Mouse (Mus musculus) frontal cortex, adult (tissue): ENCODE measurements around the gene Pnldc1.
A peak's percentile ranks its signal among the peaks of the same experiment; 100 is the strongest.

Experiments used
- ATAC-seq: cut with Nextera tagmentation; 2 replicates; pipeline ENCODE4 v1.9.2; 2017; ENCODE audit warnings: mild to moderate bottlenecking, moderate library complexity, mixed read lengths; ENCODE audit not compliant: low TSS enrichment

Pnldc1 gene

DNA sequence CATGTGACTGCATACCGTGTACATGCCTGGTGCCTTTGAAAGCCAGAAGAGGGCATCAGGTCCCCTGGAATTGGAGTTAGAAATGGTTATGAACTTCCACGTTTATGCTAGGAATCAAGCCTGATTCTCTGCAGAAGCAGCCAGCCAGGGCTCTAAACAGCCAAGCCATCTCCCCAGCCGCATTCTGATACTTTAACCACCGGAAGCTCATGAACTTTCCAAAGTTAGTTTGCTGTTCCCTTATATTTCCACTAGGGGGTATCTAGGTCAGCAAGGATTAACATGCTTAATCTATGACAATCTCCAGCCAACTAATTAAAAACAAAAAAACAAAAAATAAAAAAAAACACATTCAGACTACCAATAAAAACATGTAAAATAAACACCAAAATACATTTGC, 52.0 kb downstream of the Pnldc1 start:
- no peak for ATAC-seq

GRCm38 (mm10) chr17:12857395-12857794, 52.6 kb downstream of the Pnldc1 start:
- no peak for ATAC-seq

DNA sequence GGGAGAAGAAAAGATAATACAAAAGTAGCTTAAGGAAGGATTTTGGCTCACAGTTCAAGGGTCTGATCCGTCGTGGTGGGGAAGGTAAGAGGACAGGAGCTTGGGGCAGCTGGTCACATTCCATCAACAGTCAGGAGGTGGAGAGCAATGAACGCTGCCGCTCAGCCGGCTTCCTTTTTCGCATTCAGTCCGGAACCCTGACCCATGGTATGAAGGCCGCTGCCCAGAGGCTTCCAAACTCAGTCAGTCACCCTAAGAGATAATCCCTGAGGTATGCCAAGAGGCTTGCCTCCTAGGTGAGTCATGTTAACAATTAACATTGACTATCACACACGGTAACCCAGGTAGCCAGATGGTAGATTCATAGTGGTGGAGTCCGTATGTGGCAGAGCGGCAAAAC, 55.6 kb downstream of the Pnldc1 start:
- ATAC-seq = no peak

- ATAC-seq = no peak
Observed at GRCm38 (mm10) chr17:12853821-12854220, 56.2 kb downstream of the Pnldc1 start.

GRCm38 (mm10) chr17:12851689-12852088, 58.3 kb downstream of the Pnldc1 start:
- ATAC-seq = peak; percentile 62

- peak; percentile 71 for ATAC-seq
Observed at GRCm38 (mm10) chr17:12849778-12850382, 60.1 kb downstream of the Pnldc1 start.

DNA sequence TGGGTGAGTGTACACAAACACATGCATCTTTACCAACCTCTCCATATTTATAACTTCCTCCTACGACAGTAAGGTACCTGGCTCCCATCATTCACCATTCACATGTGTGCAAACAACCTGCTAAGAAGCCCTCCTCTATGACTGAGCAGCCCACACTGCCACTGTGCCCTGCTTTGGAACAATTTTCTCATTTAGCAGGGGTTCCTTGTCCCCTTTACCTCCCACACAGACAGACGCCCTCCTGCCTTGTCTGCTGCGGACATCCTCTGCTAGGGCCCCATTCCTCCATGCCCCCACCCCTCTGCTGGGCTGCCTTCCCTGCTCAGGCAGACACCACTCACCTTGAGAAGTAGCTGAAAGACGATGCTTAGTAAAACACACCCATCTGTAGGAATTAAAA, 62.3 kb downstream of the Pnldc1 start:
- ATAC-seq = no peak

GRCm38 (mm10) chr17:12846474-12846873, 63.6 kb downstream of the Pnldc1 start:
- peak; percentile 55; the same call in 1 of the 2 replicates for ATAC-seq

DNA sequence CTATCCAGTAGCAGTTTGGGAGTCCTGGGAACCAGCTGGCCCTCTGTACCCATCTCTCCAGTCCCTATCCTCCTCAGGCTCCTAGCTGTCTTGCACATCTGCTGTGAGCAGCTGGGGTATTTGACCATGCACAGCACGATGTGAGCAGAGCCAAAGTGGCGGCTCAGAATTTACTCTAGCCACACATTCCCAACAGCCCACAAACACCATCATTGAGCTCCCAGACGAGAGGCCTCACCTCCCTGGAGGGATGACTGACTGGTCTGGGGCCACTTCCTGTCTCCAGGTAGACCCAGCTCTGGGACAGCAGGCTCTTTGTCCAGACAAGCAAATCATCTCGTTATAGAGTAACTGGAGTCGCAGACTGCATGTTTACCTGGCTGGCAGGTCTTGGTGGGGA, 64.2 kb downstream of the Pnldc1 start:
- ATAC-seq = no peak

DNA sequence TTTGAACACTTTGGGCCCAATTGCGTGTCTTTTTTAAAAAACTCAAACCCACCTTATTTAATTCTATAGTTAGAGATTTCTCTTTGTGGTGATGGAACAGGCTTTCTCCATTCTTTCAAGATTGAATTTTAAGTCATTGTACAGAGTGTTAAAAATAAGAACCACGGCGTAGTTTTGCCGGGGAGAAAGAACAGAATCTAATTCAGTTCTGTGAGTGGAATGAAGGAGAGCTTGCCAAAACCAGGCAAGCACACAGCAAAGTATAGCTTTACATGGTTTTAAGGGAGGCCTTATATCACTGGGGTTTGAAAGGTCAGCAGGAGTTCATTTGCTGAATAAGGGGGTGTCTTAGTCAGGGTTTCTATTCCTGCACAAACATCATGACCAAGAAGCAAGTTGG, 65.5 kb downstream of the Pnldc1 start:
- peak; percentile 71 for ATAC-seq

GRCm38 (mm10) chr17:12843826-12844225, 66.2 kb downstream of the Pnldc1 start:
- ATAC-seq = no peak

GRCm38 (mm10) chr17:12839475-12840267, 70.4 kb downstream of the Pnldc1 start:
- ATAC-seq = peak; percentile 89
